Mouse (Mus musculus) Patski (cell line): Measurements from ENCODE around the gene Ldha. TPM values are rescaled to one million over a fixed set of nuclear protein-coding genes. Genes with fewer than 3 reads are reported as not detected.
"Not testable (repeated sequence)": the region's sequence is repeated elsewhere in the genome, so short reads cannot be mapped to it uniquely, and the experiment has no call there.

Source experiments
- ATAC-seq: fragments of 100-300 bp; one replicate; pipeline ENCODE4 v1.8.0; 2021
- CTCF ChIA-PET: fragments of 350-600 bp; sonication (Branson Sonifier 250); formaldehyde crosslinking; loops from one replicate; lab custom pipeline; 2022; ENCODE audit warnings: inconsistent platforms; lab: Charles Lee
- POLR2A ChIA-PET: fragments of 350-600 bp; sonication (Branson Sonifier 250); formaldehyde crosslinking; loops from one replicate; lab custom pipeline; 2022; ENCODE audit warnings: antibody characterized with exemption, inconsistent platforms; lab: Charles Lee
- DNase-seq: peaks from one replicate; pipeline ENCODE4 v3.0.0-alpha.2; 2011; ENCODE audit warnings: low read depth, low spot score
- H3K27me3 ChIP-seq: fragments of 371-371 bp; one replicate; pipeline ENCODE4 v1.5.1; 2021
- CTCF ChIP-seq: fragments of 100-300 bp; IDR thresholded peaks from one replicate; pipeline ENCODE4 v1.5.1; 2021
- in situ Hi-C: fragments of 300-500 bp; cut with MboI; formaldehyde crosslinking; loops from 3 replicates; pipeline ENCODE4 v1.11.1; 2018; ENCODE audit warnings: low pct_unique_long_range_greater_than_20kb, mixed read lengths
- polyA plus RNA-seq: library from polyadenylated mRNA; unstranded; gene quantifications from one replicate; pipeline ENCODE4 v1.2.3, GENCODE M21; 2021

Ldha gene
- 752 TPM for polyA plus RNA-seq

- ChIA-PET POLR2A (no interaction called here), CTCF (interaction anchor here (1.0 kb wide), 1 partner anchor 10 kb away, joined by 3 read pairs; no protein-coding TSS in a partner anchor)
- no peak for TF ChIP-seq CTCF
- in situ Hi-C loops = no loop called here
- no peaks in the 10 kb centered on the region for H3K27me3 ChIP-seq
- no peak for ATAC-seq
- DNase-seq = no peak
Observed at GRCm38 (mm10) chr7:46840787-46841525, at the start of gene Ldha. Gene Ldha (plus strand): TSS chr7:46841475.

- no peak for DNase-seq
- ChIA-PET CTCF (interaction anchor here (0.7 kb wide), 1 partner anchor 12 kb away, joined by 3 read pairs; no protein-coding TSS in a partner anchor), POLR2A (no interaction called here)
- no peaks in the 10 kb centered on the region for H3K27me3 ChIP-seq
- no peak for ATAC-seq
- no peak for TF ChIP-seq CTCF
- in situ Hi-C loops = loop anchor here (10.0 kb wide), 1 partner anchor 211 kb away; the partner anchor contains the start of gene Spty2d1
Observed at GRCm38 (mm10) chr7:46793871-46794270, 47.4 kb upstream of the Ldha start.

- POLR2A ChIA-PET = interaction anchor here (0.6 to 1.0 kb wide), 4 partner anchors 10 to 1370 kb away, joined by 3 to 4 read pairs (median 4); no protein-coding TSS in a partner anchor
- peak; percentile 68 for DNase-seq
- CTCF ChIA-PET = interaction anchor here (0.8 to 1.1 kb wide), 2 partner anchors 29 to 32 kb away, joined by 3 read pairs; no protein-coding TSS in a partner anchor
- ATAC-seq = peak; percentile 90
- TF ChIP-seq CTCF = no peak
- in situ Hi-C loops = loop anchor here (10.0 kb wide), 1 partner anchor 209 kb away; the partner anchor contains the start of gene Spty2d1
- no peaks in the 10 kb centered on the region for H3K27me3 ChIP-seq
Observed at GRCm38 (mm10) chr7:46795287-46796205, 45.7 kb upstream of the Ldha start, which contains the start of the genes Hps5 and Gtf2h1. Gene Hps5 (minus strand): TSS chr7:46796064. Gene Gtf2h1 (plus strand): TSS chr7:46796103.

GRCm38 (mm10) chr7:46796206-46796679 lies 45.0 kb upstream of the Ldha start:
- CTCF ChIA-PET = interaction anchor here (0.8 to 1.1 kb wide), 2 partner anchors 28 to 31 kb away, joined by 3 read pairs; no protein-coding TSS in a partner anchor
- no peak for ATAC-seq
- H3K27me3 ChIP-seq = no peaks in the 10 kb centered on the region
- no peak for DNase-seq
- in situ Hi-C loops = loop anchor here (10.0 kb wide), 1 partner anchor 209 kb away; the partner anchor contains the start of gene Spty2d1
- no peak for TF ChIP-seq CTCF
- POLR2A ChIA-PET = interaction anchor here (0.6 to 1.0 kb wide), 3 partner anchors 10 to 1371 kb away, joined by 3 to 4 read pairs (median 3); no protein-coding TSS in a partner anchor

GRCm38 (mm10) chr7:46796779-46797178 lies 44.5 kb upstream of the Ldha start:
- no peak for ATAC-seq
- POLR2A ChIA-PET = no interaction called here
- in situ Hi-C loops = loop anchor here (10.0 kb wide), 1 partner anchor 208 kb away; the partner anchor contains the start of gene Spty2d1

GRCm38 (mm10) chr7:46810325-46810724 lies 30.9 kb upstream of the Ldha start:
- ChIA-PET CTCF (interaction anchor here (1.2 kb wide), 1 partner anchor 9 kb away, joined by 4 read pairs; no protein-coding TSS in a partner anchor), POLR2A (interaction anchor here (0.7 kb wide), 1 partner anchor 19 kb away, joined by 5 read pairs; no protein-coding TSS in a partner anchor)
- TF ChIP-seq CTCF = no peak
- in situ Hi-C loops = no loop called here
- H3K27me3 ChIP-seq = no peaks in the 10 kb centered on the region
- DNase-seq (no peak), ATAC-seq (no peak)

More at GRCm38 (mm10) chr7:46796779-46797178, 44.5 kb upstream of the Ldha start:
- H3K27me3 ChIP-seq = no peaks in the 10 kb centered on the region
- no peak for DNase-seq
- CTCF ChIA-PET = interaction anchor here (0.8 kb wide), 1 partner anchor 28 kb away, joined by 3 read pairs; no protein-coding TSS in a partner anchor
- no peak for TF ChIP-seq CTCF

- CTCF ChIA-PET = interaction anchor here (1.4 kb wide), 1 partner anchor 24 kb away, joined by 3 read pairs; no protein-coding TSS in a partner anchor
- H3K27me3 ChIP-seq = no peaks in the 10 kb centered on the region
- ATAC-seq = no peak
- POLR2A ChIA-PET = no interaction called here
- in situ Hi-C loops = no loop called here
- no peak for DNase-seq
- no peak for TF ChIP-seq CTCF
Observed at GRCm38 (mm10) chr7:46814012-46814411, 27.3 kb upstream of the Ldha start.

- in situ Hi-C loops, H3K27me3 ChIP-seq, DNase-seq, POLR2A ChIA-PET: not testable (repeated sequence)
- ATAC-seq = peak; percentile 63
- CTCF ChIA-PET = interaction anchor here (0.9 kb wide), 1 partner anchor 8 kb away, joined by 3 read pairs; no protein-coding TSS in a partner anchor
Observed at GRCm38 (mm10) chr7:46820876-46821632, 20.2 kb upstream of the Ldha start.
